Mouse (Mus musculus): ENCODE measurements around the gene Lrrc8a. TPM values are rescaled to one million over a fixed set of nuclear protein-coding genes. Genes with fewer than 3 reads are reported as not detected.

The Lrrc8a gene
- total RNA-seq, 4 experiments from 2014 or later, result 13.2 to 20.1 (median 15.3) TPM

DNA sequence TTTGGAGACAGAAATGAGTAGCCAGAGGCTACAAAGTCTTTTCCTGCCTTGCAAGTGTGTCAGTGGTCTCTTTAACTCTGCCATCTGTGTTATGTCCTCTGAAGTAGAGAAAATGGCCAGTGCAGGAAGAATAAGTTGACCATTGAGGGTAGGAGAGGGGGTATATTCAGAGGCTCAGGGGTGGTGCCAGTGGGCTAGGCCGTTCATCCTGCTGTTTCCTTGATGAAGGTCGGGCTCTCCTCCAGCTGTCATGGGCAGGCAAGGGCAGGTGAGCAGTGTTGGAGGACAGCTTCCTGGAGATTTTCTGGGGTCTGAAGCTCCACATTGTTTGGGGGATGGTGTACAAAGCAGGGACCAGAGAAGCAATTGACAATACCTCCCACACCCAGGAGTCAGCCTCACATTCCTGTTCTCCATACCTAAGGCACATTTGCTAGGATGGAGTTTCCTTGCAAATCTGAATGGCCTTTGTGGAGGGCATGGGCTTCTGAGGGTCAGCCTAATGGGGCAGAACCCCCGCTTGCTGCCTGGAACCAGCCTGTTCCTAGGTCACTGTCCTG, 1.5 kb downstream of the Lrrc8a start:
- DNase-seq (ENCODE audit: low spot score in 2 of 2), result no peak

DNA sequence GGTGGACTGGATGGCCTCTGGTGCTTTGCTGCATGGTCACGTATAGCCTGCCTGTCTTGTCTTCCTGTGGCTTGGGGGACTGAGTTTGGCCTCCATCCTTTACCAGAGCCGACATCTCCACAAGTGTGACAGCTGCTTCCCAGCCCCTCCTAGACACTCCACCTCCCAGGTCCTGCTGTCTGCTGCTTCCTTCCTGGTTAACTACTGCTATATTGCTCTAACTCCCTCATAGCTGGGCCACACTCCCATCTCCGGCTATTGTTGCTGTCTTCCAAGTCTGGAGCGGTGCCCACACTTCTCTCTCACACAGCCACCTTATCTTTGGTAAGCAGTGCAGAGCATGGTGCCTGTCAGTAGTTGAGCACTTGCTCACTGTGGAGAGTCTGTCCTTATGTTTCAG, 2.3 kb downstream of the Lrrc8a start:
- no peak for DNase-seq (ENCODE audit: low spot score in 2 of 2)

DNA sequence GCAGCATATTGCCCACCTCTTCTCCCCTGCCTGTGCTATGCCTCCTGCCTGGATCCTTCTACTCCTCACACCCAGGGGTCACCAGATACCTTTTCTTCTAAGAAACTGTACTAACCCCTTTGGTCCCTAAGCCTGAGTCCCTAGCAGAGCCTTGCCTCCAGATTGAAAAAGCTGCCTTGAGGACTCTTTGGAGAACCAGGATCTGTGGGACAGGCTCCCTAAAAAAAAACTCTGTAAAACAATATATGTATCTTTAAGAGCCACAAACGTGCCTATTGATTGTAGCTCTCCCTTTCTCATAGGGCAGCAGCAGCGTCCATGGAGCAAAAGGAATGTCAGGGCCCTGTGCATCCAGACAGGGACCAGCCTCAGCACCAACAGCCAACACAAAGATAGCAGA, 2.8 kb downstream of the Lrrc8a start, which contains the start of gene Gm28035:
Gene Gm28035, plus strand, starts transcription at position 301 of the 400 bp plus-strand sequence.
- DNase-seq (ENCODE audit: low spot score in 2 of 2), result no peak

DNA sequence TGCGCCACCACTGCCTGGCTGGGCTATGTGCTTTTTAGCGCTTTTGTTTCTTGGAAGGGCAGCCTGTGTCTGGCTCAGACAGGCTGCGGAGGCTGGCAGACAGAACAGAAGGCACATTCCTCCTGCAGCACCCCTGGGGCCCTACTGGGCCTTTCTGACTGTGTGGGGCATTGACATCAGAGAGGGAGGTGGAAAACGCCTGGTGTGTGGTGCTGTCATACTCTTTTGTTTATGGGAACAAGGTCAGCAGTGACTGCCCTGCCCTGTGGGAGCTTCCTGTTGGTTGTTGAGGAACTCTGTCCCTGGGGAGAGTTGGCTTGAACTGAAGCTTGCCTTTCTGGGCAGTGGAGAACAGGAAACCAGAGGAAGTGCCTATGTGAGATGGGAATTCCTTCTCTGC, 5.0 kb downstream of the Lrrc8a start:
- peak in 1 of 2 experiments; percentile 44 for DNase-seq (ENCODE audit: low spot score in 2 of 2)

DNA sequence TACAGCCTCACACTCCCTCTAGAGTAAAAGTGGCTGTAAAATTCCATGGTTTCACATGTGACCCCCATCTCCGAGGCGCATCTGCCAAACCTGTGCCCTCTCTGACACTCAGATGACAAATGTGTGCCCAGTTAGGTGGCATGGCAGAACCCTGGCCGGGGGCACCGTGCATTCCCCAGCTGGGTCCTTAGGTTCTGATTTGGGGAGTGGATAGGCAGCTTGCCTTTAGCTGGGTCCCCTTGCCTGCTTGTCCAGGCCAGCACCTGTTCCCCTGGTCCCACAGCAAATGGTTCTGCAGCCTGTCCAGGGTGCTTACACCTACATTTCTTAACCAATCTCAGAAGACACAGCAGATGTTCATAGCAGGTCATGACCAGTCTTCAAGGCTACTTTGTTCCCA, 5.9 kb downstream of the Lrrc8a start:
- DNase-seq (ENCODE audit: low spot score in 2 of 2), result no peak

DNA sequence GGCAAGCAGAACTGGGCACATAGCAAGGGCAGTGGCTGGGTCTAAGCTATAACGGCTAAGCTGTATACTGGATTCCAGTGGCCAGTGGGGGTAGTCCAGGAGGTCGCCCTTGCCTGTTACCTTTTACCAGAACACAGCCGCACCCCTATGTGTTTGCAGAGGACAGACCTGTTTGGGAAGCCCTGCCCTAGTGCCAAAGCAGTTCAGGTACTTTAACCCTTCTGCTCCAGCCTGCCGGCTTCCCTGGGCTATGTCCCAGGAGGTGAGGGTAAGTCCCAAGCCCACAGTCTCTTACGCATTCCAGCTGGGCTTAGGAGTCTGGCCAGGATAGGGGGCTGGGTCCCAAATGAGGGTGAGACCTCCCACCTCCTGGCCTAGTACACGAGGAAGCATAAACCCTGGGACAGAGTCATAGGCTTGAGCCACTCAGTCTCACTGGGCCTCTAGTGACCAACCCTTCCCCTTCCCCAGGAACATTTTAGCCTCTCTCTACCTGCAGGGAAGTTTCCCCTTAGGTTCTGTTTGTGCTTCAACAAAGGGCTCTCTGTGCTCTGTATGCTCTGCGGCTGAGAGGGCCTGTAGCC, 7.2 kb downstream of the Lrrc8a start:
- DNase-seq (ENCODE audit: low spot score in 2 of 2), result no peak

DNA sequence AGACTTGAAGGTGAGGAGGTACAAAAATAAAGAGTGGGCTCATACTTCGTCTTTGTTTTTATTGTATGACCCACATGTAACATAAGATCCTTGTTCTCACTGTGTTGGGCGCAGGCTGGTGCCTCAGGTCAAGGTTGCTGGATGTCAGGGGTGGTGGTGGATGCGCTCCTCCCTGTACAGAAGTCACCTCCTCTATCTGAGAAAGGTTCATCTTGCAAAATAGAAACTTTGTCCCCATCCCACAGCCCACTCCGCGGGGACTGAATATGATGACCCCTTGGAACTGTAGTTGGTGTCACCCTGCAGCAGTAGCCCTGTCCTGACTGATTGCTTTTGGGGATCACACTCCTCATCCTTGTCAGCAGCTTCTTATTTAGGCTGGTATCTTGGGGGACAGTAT, 9.5 kb downstream of the Lrrc8a start:
- DNase-seq (ENCODE audit: low spot score in 2 of 2), result no peak

DNA sequence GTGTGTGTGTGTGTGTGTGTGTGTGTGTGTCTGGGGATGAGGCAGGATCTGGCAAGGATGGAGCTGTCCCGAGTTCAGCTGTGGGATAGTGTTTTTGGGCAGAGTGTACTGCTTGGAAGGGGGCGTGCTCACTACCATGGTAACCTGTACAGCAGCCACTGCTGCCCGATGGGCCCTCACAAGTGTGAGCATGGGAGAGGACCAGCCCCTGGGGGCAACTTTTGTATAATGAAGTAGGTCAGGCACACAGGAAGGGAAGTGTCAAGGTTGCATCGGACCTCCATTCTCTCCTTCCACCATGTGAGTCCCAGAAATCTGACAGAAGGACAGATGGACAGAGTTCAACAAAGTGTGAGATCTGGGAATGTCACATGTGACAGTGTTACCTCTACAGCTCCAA, 10.2 kb downstream of the Lrrc8a start:
- no peak for DNase-seq (ENCODE audit: low spot score in 2 of 2)

DNA sequence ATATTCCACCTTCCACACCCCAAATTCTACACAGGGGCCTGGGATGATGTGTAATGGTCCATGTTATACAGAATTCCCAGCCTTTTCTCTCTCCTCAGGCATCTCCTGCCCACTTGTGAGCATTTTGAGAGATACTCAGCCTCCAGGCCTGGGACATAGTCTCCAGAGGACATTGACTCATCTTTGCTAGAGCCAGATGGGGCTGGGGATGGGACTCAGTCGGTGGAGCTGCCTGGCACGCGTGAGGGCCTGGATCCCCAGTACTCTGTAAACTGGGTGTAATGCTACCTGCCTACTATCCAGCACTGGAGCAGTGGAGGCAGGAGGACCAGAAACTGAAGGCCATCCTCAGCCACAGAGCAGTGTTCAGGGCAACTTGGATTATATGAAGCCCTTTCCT, 11.7 kb downstream of the Lrrc8a start:
- DNase-seq (ENCODE audit: low spot score in 2 of 2), result no peak

DNA sequence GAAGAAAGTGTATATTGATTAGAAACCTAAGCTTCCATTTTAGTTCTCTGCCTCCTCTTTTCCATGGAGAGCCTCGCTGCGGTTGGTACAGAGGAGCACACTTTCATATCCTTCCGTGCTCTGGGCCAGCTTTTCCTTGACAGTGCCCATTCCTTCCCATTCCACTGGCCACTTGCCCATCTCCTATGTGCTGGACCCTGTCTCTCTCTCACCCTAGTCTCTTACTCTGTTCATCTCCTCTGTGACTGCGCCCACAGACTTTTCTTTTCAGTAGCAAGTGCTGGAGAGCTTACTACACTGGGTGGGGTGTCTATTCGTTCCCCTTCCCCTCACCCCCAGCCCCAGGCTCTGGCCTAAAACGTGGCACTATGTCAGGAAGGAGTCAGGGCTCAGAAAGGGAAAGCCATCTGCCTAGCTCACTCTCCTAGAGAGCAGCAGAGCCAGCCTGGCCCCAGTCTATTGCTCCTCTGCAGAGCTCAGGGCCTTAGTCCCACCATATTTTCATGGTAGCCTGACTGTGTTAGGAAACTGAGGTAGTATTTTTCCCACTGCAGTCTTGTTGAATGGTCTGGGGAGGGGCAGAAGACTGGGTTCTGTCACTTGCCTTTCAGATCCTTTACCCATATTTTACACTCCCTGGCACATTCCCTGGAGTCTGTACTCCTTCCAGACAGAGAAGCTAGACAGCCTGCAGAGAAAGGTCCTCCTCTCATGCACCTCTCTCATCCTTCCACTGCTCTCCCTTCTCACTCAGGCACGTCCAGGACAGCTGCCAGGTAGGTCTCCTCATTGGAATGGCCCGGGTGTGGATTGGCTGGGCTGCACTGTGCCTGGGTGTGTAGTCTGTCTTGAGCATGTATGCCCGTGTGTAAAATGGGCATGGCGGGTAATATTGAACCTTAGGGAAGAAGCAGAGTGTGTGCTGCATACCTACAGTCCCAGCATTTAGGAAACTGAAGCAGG, 12.9 kb downstream of the Lrrc8a start:
- no peak for DNase-seq (ENCODE audit: low spot score in 2 of 2)

DNA sequence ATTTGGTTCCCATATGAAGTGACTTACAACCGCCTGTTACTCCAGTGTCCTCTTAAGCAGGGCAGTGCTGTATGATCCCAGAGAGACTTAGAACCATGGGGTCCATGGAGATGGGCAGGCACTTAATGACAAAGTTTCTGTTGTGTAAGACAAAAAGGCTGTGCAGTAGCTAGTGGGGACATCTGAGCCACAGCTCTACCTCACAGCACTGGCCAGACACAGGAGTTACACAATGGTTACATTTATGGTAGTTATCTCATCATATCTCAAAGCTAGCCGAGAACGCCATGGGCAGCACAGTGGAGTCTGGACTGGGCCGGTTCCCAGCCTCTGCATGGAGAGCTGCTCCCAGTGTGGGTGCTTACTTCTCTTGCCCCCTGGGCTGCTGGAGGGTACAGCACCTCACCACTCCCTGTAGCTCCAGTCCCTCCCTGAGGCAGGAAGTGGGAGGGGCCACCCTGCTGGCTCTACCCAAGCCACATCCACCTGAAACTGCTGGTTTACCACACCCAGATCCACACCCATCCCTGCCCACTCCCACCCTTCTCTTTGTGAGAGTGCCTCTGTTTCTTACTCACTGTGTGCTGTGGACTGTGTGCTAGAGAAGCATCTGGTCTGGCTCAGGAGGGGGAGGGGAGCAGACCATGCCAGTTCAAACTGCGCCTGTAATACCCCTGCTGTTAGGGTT, 14.0 kb downstream of the Lrrc8a start:
- DNase-seq (ENCODE audit: low spot score in 2 of 2), result no peak

DNA sequence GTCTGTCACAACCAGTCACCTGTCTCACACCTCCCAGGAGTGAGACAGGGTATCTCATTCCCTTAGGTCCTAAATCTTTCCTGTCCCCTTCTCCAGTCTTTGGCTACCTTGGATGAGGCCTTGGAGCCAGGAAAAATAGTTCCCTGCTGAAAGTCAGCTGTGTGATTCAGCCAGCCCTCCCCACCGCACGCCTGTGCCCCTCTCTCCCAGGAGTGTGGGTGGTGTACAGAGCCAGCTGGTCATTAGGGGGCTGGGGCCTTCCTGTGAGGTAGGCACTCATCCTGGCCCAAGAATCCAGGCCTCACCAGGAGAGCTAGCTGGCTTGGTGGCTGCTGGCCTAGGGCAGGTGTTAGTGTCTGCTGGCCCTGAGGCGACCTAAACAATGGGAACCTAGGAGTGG, 15.0 kb downstream of the Lrrc8a start:
- no peak for DNase-seq (ENCODE audit: low spot score in 2 of 2)

DNA sequence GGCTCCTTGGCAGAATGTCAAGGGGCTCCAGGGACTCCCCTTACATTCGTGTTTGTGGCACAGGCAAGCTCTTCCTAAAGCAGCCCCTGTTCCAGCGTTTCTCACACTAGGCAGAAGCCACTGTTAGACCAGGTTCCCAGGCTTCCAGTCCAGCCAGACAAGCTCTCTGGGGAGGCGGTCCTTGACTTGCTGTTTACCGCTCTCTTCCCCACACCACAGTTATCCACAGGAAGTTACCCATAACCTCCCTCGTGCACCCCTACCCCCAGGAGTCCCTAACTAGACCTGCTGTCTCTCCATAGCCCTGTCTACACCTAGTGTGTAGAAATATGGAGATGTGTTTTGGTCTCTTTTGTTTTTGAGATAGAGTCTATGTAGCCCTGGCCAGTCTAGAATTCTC, 16.3 kb downstream of the Lrrc8a start:
- no peak for DNase-seq (ENCODE audit: low spot score in 2 of 2)

DNA sequence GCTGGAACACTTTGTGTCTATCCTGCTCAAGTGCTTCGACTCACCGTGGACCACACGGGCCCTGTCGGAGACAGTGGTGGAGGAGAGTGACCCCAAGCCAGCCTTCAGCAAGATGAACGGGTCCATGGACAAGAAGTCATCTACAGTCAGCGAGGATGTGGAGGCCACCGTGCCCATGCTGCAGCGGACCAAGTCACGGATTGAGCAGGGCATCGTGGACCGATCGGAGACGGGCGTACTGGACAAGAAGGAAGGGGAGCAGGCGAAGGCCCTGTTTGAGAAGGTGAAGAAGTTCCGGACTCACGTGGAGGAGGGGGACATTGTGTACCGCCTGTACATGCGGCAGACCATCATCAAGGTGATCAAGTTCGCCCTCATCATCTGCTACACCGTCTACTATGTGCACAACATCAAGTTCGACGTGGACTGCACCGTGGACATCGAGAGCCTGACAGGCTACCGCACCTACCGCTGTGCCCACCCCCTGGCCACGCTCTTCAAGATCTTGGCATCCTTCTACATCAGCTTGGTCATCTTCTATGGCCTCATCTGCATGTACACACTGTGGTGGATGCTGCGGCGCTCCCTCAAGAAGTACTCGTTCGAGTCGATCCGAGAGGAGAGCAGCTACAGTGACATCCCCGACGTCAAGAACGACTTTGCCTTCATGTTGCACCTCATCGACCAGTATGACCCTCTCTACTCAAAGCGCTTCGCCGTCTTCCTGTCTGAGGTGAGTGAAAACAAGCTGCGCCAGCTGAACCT, 18.3 kb downstream of the Lrrc8a start:
- DNase-seq (ENCODE audit: low spot score in 2 of 2), result no peak

DNA sequence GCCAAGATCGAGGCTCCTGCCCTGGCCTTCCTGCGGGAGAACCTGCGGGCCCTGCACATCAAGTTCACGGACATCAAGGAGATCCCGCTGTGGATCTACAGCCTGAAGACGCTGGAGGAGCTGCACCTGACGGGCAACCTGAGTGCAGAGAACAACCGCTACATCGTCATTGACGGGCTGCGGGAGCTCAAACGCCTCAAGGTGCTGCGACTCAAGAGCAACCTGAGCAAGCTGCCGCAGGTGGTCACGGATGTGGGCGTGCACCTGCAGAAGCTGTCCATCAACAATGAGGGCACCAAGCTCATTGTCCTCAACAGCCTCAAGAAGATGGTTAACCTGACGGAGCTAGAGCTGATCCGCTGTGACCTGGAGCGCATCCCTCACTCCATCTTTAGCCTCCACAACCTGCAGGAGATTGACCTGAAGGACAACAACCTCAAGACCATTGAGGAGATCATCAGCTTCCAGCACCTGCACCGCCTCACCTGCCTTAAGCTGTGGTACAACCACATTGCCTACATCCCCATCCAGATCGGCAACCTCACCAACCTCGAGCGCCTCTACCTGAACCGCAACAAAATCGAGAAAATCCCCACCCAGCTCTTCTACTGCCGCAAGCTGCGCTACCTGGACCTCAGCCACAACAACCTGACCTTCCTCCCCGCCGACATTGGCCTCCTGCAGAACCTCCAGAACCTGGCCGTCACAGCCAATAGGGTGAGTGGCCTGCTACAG, 19.3 kb downstream of the Lrrc8a start:
- no peak for DNase-seq (ENCODE audit: low spot score in 2 of 2)

DNA sequence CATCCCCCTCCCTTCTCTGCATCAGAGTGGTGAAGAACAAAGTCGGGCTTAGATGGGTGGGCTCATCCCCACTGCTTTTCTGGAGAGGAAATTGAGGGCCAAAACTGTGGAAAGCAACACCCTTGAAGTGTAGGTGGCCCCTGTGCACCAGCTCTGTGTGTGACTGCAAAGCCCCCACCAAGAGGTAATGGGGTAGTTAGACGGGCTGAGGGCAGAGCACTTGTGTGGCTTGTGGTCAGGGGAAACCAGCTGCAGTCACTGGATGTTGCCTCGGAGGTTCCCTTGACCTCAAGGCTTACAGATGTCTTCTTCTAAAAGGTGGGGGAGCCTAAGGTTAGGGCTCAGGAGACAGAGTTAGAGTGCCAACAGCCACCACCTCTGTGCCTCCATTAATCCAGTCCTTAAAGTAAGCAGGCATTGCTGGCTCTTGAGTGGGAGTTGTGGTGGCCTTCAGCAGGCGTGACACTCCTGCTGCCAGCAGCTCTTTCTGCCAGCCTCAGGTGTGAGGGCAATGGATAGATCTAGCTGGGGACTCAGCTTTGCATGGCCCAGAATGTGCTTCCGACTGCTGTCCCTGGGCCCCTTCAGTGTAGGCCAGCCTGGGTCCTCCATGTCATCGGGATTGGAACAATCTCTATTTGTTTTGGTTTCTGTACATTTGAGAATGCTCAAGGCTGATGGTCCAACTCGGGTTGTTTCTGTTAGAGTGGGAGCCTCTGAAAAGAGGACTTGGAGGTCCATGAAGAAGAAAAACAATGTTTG, 20.4 kb downstream of the Lrrc8a start:
- no peak for DNase-seq (ENCODE audit: low spot score in 2 of 2)

DNA sequence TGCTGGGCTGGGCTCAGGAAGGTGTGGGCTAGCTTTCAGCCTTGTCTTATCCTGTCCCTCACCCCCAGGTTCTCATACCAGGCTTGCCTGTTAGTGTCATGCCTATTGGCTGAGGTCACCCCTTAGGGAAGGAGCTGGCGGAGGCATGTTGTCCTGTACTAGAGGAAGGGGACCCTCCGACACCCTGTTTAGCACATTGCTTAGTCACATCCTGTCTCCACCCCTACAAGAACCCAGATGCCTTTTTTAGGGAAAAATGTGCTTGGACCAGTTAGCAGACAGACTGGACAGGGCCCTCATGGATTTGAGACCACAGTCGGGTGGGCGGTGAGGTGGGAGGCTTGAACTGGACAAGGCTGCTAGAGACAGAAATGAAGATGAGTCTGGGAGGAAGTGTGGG, 21.1 kb downstream of the Lrrc8a start:
- DNase-seq (ENCODE audit: low spot score in 2 of 2), result no peak

DNA sequence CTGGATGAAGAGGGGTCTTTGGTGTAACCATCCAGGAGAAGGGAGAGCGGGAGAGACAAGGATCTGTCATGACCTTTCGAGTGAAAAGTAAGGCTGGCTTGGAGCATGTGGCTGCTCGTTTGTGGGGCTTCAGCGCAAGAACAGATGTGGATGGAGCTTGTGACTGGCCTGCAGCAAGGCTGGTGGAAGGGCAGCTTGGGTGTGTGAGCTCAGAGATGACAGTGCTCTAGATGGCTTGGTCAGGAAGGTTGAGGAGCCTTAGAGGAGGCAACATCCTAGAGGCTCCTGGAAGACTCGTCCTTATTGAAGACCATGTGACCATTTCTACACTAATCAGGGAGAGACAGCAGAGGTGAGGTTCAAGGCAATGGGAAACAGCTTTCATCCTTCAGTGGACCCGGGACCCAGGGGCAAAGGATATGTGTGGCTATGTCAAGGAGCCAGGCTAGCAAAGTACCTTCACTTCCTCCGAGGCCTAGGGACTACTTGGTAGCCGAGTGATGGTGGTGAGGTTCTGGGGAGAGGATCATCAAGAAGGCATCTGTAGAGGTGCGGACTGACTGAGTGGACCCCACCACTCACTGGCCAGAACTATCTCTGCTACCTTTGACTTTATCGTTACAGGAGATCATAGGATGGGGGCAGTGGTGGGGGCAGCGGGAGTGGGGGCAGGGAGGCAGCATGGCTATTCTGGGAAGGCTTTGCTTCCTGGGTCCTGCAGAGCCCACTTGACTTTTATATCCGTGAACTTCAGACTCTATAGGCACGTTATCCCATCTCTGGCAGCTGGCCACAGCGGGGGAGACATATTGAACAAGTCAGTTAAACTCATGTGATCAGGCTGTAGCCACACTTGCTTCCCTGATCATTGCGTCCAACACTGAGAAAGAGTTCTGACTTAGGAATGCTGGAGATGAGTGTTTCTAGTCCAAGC, 21.9 kb downstream of the Lrrc8a start:
- DNase-seq (ENCODE audit: low spot score in 2 of 2), result no peak
